Mouse (Mus musculus) forebrain, embryonic 11.5 days (tissue): ENCODE measurements around the gene Tmed9. TPM values are rescaled to one million over a fixed set of nuclear protein-coding genes. Genes with fewer than 3 reads are reported as not detected.

Experiments used
- ATAC-seq: fragments of 200-750 bp; cut with Nextera tagmentation; replicated peaks from 2 replicates; pipeline ENCODE4 v1.8.0; 2017; ENCODE audit warnings: moderate TSS enrichment; ENCODE audit not compliant: low FRiP score
- DNase-seq: peaks from one replicate; pipeline ENCODE4 v3.0.0-alpha.2; 2017; ENCODE audit warnings: low spot score
- H3K27ac ChIP-seq: fragments of 300-500 bp; sonication (generic); 2 replicates; pipeline ENCODE4 v1.5.1; 2014; ENCODE audit warnings: low read depth, low read length
- H3K27me3 ChIP-seq: fragments of 300-500 bp; sonication (generic); 2 replicates; pipeline ENCODE4 v1.6.1; 2014; ENCODE audit warnings: mild to moderate bottlenecking, low read length, mixed read lengths; ENCODE audit not compliant: control insufficient read depth, insufficient read depth
- H3K36me3 ChIP-seq: fragments of 300-500 bp; sonication (generic); 2 replicates; pipeline ENCODE4 v1.6.1; 2014; ENCODE audit warnings: mild to moderate bottlenecking, low read length, moderate library complexity, mixed read lengths; ENCODE audit not compliant: control insufficient read depth, insufficient read depth
- H3K4me1 ChIP-seq: fragments of 300-500 bp; sonication (generic); replicated peaks from 2 replicates; pipeline ENCODE4 v1.6.1; 2014; ENCODE audit warnings: low read length, mixed read lengths; ENCODE audit not compliant: control insufficient read depth, insufficient read depth
- H3K4me2 ChIP-seq: fragments of 300-500 bp; sonication (generic); 2 replicates; pipeline ENCODE4 v1.6.1; 2014; ENCODE audit warnings: low read depth, mild to moderate bottlenecking, low read length, moderate library complexity, mixed read lengths; ENCODE audit not compliant: severe bottlenecking
- H3K4me3 ChIP-seq: fragments of 300-500 bp; sonication (generic); 2 replicates; pipeline ENCODE4 v1.5.1; 2014; ENCODE audit warnings: low read depth, low read length
- H3K9ac ChIP-seq: fragments of 300-500 bp; sonication (generic); 2 replicates; pipeline ENCODE4 v1.6.1; 2014; ENCODE audit warnings: low read length
- H3K9me3 ChIP-seq: fragments of 300-500 bp; sonication (generic); 2 replicates; pipeline ENCODE4 v1.6.1; 2016; ENCODE audit warnings: low read length, mixed read lengths; ENCODE audit not compliant: control insufficient read depth
- WGBS: fragments of 180-500 bp; shearing (Covaris S2); extraction: QIAGEN DNeasy Blood & Tissue Kit; methylation state at CpG from one replicate; pipeline ENCODE4 v1.1.7; 2014; 5-methylcytosine and 5-hydroxymethylcytosine counted together
- polyA plus RNA-seq: library from polyadenylated mRNA; unstranded; fragments of >200 nt; fragmentation: Nextera tagmentation; extraction: Ambion mirVana; gene quantifications from 2 replicates; pipeline ENCODE4 v1.2.1, GENCODE M21; 2014

Gene Tmed9
- polyA plus RNA-seq, 1 experiment from 2014 or later, result 56.5 TPM

GRCm38 (mm10) chr13:55593254-55593747 is 19.8 kb downstream of the Tmed9 start:
- Histone ChIP-seq H3K27me3 (no peaks in the 10 kb centered on the region), H3K9ac (peak overlapping the region; percentile 89), H3K27ac (0 out of 2 replicates have a peak overlapping the region, but pooled peaks have one; percentile 12), H3K4me1 (peaks cover 6% of the 10 kb centered on the region; the same call in 1 of the 2 replicates), H3K4me2 (peak overlapping the region; percentile 87), H3K9me3 (no peaks in the 10 kb centered on the region), H3K36me3 (peaks cover 13% of the 10 kb centered on the region), H3K4me3 (peak overlapping the region; percentile 83)
- DNase-seq (no peak), ATAC-seq (peak; percentile 34)
- WGBS, result under 1% methylated on average over 31 of the region's 31 CpGs

DNA sequence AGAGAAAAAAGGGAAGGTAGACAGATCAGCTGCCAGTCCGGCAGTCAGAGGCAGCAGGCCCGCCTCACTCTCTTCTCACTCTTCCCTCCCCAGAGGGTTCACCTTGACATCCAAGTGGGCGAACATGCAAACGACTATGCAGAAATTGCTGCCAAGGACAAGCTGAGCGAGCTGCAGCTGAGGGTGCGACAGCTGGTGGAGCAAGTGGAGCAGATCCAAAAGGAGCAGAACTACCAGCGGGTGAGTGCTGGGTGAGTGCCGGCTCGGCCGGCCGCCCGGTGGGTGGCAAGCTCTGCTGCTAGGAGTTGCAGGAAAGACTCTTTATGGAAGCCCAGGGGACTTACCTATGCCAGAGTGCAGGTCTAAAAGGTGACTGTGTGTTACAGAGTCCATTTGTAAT is 21.8 kb downstream of the Tmed9 start:
- Histone ChIP-seq H3K27ac (no peak overlapping the region), H3K4me3 (no peak overlapping the region), H3K4me2 (no peak overlapping the region), H3K9me3 (no peaks in the 10 kb centered on the region), H3K9ac (no peak overlapping the region), H3K27me3 (no peaks in the 10 kb centered on the region), H3K36me3 (peaks cover 13% of the 10 kb centered on the region), H3K4me1 (peaks cover 10% of the 10 kb centered on the region; the same call in 1 of the 2 replicates)
- WGBS, result 93% methylated on average over 12 of the region's 12 CpGs
- DNase-seq, result no peak
- ATAC-seq, result no peak

DNA sequence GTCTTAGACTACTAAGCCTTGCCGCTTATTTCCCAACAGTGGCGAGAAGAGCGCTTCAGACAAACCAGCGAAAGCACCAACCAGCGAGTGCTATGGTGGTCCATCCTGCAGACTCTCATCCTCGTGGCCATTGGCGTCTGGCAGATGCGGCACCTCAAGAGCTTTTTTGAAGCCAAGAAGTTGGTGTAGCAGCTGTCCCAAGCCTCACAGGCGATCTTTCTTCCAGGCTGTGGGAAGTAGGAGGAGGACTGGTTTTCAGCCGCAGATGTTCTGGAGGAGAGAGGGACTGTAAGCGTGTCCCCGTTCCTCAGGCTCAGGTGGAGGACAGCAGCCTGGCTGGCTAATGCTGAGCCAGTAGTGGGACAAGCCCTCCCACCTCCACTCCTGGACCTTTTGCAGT is 23.3 kb downstream of the Tmed9 start:
- Histone ChIP-seq H3K27ac (no peak overlapping the region), H3K27me3 (no peaks in the 10 kb centered on the region), H3K9me3 (no peaks in the 10 kb centered on the region), H3K36me3 (peaks cover 13% of the 10 kb centered on the region), H3K4me3 (no peak overlapping the region), H3K4me2 (no peak overlapping the region), H3K4me1 (peaks cover 10% of the 10 kb centered on the region; the same call in 1 of the 2 replicates), H3K9ac (no peak overlapping the region)
- 95% methylated on average over 12 of the region's 12 CpGs for WGBS
- no peak for ATAC-seq
- no peak for DNase-seq

DNA sequence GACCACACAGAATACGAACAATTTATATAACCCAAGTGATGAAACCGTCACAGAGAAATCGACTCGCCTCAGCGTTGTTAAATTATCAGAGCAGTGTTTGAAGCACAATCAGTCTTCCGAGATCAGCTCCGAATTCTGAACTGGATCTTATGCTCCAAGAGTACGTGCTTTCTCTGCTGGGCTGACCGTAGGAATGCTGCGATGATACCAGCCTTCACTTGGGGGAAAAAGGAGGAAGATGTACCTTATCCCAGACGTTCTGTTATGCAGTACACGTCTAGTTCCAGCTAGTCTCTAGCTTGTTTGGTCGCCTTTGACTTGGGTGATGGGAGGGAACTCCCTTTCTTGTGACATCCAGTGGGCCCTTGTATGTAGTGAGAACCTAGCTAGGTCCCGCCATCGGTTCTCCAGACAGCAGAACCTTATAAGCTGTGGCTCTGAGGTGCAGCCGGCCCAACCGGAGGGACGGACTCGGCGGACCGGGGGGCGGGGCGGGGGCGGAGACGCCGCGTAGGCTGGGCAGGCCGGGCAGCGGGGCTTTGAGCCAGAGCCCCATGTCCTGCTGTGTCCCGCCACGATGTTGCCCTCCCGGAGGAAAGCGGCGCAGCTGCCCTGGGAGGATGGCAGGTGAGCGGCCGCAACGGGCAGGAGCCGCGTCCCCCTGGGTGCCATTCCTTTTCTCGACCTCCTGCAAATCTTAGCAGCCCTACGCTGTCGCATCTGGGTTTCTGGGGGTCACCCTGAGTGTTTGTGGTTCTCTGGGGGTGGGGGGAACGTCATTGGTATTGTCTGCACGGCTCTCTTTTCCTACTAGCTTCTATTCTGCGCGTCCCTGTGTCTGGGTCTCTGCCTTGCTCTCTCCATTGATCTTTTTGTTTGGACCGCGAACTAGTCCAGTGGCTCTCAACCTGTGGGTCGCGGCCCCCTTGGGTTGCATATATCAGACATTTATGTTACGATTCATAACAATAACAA is 26.3 kb downstream of the Tmed9 start, which contains the start of gene B4galt7:
B4galt7 (plus strand) TSS at position 331 of the 975 bp plus-strand sequence.
- peak within 1 kb of the TSS; percentile 80 for H3K9ac ChIP-seq
- peak; percentile 90 for ATAC-seq
- 12% methylated on average over 51 of the region's 51 CpGs for WGBS

GRCm38 (mm10) chr13:55600657-55601056 is 27.1 kb downstream of the Tmed9 start:
- Histone ChIP-seq H3K36me3 (peaks cover 9% of the 10 kb centered on the region), H3K4me1 (peaks cover 4% of the 10 kb centered on the region; the same call in 1 of the 2 replicates), H3K27me3 (no peaks in the 10 kb centered on the region), H3K9ac (peak overlapping the region; percentile 80), H3K4me2 (peak overlapping the region; percentile 80), H3K9me3 (no peaks in the 10 kb centered on the region), H3K27ac (no peak overlapping the region), H3K4me3 (peak overlapping the region; percentile 75)
- no peak for DNase-seq
- 29% methylated on average over 9 of the region's 9 CpGs for WGBS
- no peak for ATAC-seq

More for the DNA sequence above, 26.3 kb downstream of the Tmed9 start, which contains the start of gene B4galt7:
- peaks cover 13% of the 10 kb centered on the region for H3K36me3 ChIP-seq
- H3K27ac ChIP-seq, result no peak within 1 kb of the TSS
- peak within 1 kb of the TSS; percentile 80 for H3K4me2 ChIP-seq
- H3K27me3 ChIP-seq, result no peaks in the 10 kb centered on the region
- peak; percentile 89 for DNase-seq
- H3K4me3 ChIP-seq, result peak within 1 kb of the TSS; percentile 75
- peaks cover 4% of the 10 kb centered on the region; the same call in 1 of the 2 replicates for H3K4me1 ChIP-seq
- no peaks in the 10 kb centered on the region for H3K9me3 ChIP-seq

- Histone ChIP-seq H3K4me1 (peaks cover 4% of the 10 kb centered on the region; the same call in 1 of the 2 replicates), H3K36me3 (peaks cover 6% of the 10 kb centered on the region), H3K4me3 (no peak overlapping the region), H3K4me2 (no peak overlapping the region), H3K27me3 (no peaks in the 10 kb centered on the region), H3K9me3 (no peaks in the 10 kb centered on the region), H3K27ac (no peak overlapping the region), H3K9ac (no peak overlapping the region)
- DNase-seq (peak; percentile 90), ATAC-seq (no peak)
- WGBS, result 10% methylated on average over 3 of the region's 3 CpGs
These were observed 28.1 kb downstream of the Tmed9 start for GRCm38 (mm10) chr13:55601611-55602010.

GRCm38 (mm10) chr13:55604606-55605005 is 31.1 kb downstream of the Tmed9 start:
- no peaks in the 10 kb centered on the region for H3K27me3 ChIP-seq
- H3K36me3 ChIP-seq, result no peaks in the 10 kb centered on the region; the same call in 1 of the 2 replicates
- H3K9ac ChIP-seq, result no peak overlapping the region
- no peak overlapping the region for H3K27ac ChIP-seq
- H3K4me1 ChIP-seq, result peaks cover 2% of the 10 kb centered on the region; the same call in 1 of the 2 replicates
- no peaks in the 10 kb centered on the region for H3K9me3 ChIP-seq
- ATAC-seq (no peak), DNase-seq (no peak)
- no peak overlapping the region for H3K4me2 ChIP-seq
- H3K4me3 ChIP-seq, result no peak overlapping the region
- WGBS, result 92% methylated on average over 3 of the region's 3 CpGs

DNA sequence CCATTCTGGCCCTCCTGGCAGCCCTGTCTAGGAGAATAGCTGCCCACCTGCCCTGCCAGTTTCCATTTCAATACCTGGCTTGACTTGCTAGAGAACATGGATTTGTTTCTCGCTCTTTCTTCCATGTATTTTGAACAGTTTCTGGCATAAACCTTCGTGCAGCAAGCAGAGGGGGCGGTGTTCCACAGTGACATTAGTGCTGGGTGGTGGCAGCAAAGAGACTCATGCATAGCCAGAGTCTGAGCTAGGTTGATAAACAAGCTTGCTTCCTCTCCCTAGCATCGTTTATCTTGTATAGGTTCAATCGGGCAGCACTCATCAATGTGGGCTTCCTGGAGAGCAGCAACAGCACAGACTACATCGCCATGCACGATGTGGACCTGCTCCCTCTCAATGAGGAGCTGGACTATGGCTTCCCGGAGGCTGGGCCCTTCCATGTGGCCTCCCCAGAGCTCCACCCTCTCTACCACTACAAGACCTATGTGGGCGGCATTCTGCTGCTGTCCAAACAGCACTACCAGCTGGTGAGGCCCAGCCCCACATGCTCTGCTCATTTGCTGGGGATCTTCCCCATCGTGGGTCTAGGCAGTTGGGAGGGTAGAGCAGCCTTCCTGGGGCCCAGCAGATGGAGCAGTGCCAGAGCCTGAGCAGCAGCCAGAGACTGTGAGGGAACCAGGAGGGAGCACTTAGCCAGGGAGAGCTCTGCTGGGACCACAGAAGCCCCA is 33.5 kb downstream of the Tmed9 start:
- no peaks in the 10 kb centered on the region for H3K27me3 ChIP-seq
- no peak overlapping the region for H3K9ac ChIP-seq
- H3K36me3 ChIP-seq, result no peaks in the 10 kb centered on the region; the same call in 1 of the 2 replicates

More for the DNA sequence above, 33.5 kb downstream of the Tmed9 start:
- no peak overlapping the region for H3K4me2 ChIP-seq
- 87% methylated on average over 10 of the region's 10 CpGs for WGBS
- H3K27ac ChIP-seq, result no peak overlapping the region
- DNase-seq (peak; percentile 28), ATAC-seq (no peak)
- H3K4me1 ChIP-seq, result no peaks in the 10 kb centered on the region
- H3K4me3 ChIP-seq, result no peak overlapping the region
- H3K9me3 ChIP-seq, result no peaks in the 10 kb centered on the region
